Mouse (Mus musculus) neural tube, embryonic 11.5 days (tissue): Measurements from ENCODE around the gene Lrrc43. TPM values are rescaled to one million over a fixed set of nuclear protein-coding genes. Genes with fewer than 3 reads are reported as not detected.
A peak's percentile ranks its signal among the peaks of the same experiment; 100 is the strongest.

Source experiments
- ATAC-seq: fragments of 200-750 bp; cut with Nextera tagmentation; 2 replicates; pipeline ENCODE4 v1.8.0; 2017; ENCODE audit warnings: moderate number of reproducible peaks, mild to moderate bottlenecking, moderate TSS enrichment, moderate library complexity; ENCODE audit not compliant: insufficient read depth, low FRiP score, low TSS enrichment
- DNase-seq: peaks from one replicate; pipeline ENCODE4 v3.0.0-alpha.2; 2015; ENCODE audit warnings: low spot score
- H3K27ac ChIP-seq: fragments of 300-500 bp; sonication (generic); 2 replicates; pipeline ENCODE4 v1.5.1; 2014; ENCODE audit warnings: low read depth, mild to moderate bottlenecking, low read length
- H3K27me3 ChIP-seq: fragments of 300-500 bp; sonication (generic); 2 replicates; pipeline ENCODE4 v1.6.1; 2014; ENCODE audit warnings: mild to moderate bottlenecking, low read length, mixed read lengths; ENCODE audit not compliant: control insufficient read depth, insufficient read depth
- H3K36me3 ChIP-seq: fragments of 300-500 bp; sonication (generic); 2 replicates; pipeline ENCODE4 v1.6.1; 2014; ENCODE audit warnings: mild to moderate bottlenecking, low read length, moderate library complexity, mixed read lengths; ENCODE audit not compliant: control insufficient read depth, insufficient read depth
- H3K4me1 ChIP-seq: fragments of 300-500 bp; sonication (generic); 2 replicates; pipeline ENCODE4 v1.6.1; 2014; ENCODE audit warnings: low read length, mixed read lengths; ENCODE audit not compliant: control insufficient read depth, insufficient read depth
- H3K4me2 ChIP-seq: fragments of 300-500 bp; sonication (generic); 2 replicates; pipeline ENCODE4 v1.6.1; 2014; ENCODE audit warnings: low read depth, mild to moderate bottlenecking, moderate library complexity
- H3K4me3 ChIP-seq: fragments of 300-500 bp; sonication (generic); 2 replicates; pipeline ENCODE4 v1.5.1; 2014; ENCODE audit warnings: low read depth, low read length
- H3K9ac ChIP-seq: fragments of 300-500 bp; sonication (generic); 2 replicates; pipeline ENCODE4 v1.6.1; 2014; ENCODE audit warnings: mild to moderate bottlenecking, low read length
- H3K9me3 ChIP-seq: fragments of 300-500 bp; sonication (generic); 2 replicates; pipeline ENCODE4 v1.6.1; 2016; ENCODE audit warnings: low read length; ENCODE audit not compliant: control insufficient read depth
- WGBS: fragments of 180-500 bp; shearing (Covaris S2); extraction: QIAGEN DNeasy Blood & Tissue Kit; methylation state at CpG from one replicate; pipeline ENCODE4 v1.1.7; 2014; 5-methylcytosine and 5-hydroxymethylcytosine counted together
- polyA plus RNA-seq: library from polyadenylated mRNA; unstranded; fragments of >200 nt; fragmentation: Nextera tagmentation; extraction: Ambion mirVana; gene quantifications from 2 replicates; pipeline ENCODE4 v1.2.1, GENCODE M21; 2014

Lrrc43 gene
- not detected in 2 replicates for polyA plus RNA-seq

DNA sequence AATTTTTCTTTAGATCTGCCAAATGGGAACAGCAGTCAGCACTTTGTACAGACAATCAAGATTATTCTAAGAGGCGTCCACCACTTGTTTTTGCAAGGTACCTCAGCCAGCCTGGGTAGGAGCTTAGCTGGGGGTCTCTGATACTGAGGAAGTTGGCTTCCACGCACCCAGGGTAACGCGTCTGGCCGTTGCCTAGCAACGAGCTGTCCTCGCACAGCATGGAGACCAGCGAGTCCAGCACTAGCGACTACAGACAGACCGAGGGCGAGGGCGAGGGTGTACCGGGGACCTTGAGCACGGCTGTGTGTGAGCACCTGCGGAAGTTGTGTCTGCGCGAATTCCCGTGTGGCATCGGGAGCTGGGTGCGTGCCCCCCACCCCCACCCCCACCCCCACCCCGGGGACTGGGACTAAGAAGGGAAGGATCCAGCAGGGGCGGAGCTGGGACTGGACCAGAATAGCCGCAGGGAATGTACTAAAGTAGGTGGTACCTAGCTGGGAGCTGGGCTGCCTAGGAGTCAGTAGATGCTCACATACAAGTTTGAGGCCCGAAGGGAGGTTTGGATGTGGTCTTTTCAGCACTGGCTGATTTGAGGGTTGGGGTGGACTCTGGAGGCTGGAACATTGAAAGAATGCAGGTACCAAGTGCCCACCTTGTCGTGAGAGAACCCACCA lies at the start of gene Lrrc43, which contains the start of gene Il31:
Lrrc43 (plus strand) TSS at position 194 of the 674 bp plus-strand sequence.
Il31 (minus strand) TSS at position 378 of the 674 bp plus-strand sequence.
- Histone ChIP-seq H3K9me3 (no peaks in the 10 kb centered on the region), H3K4me2 (peak within 1 kb of the TSS; percentile 45), H3K4me3 (0 out of 2 replicates have a peak within 1 kb of the TSS, but pooled peaks have one; percentile 7), H3K27me3 (no peaks in the 10 kb centered on the region), H3K36me3 (no peaks in the 10 kb centered on the region), H3K27ac (no peak within 1 kb of the TSS), H3K9ac (no peak within 1 kb of the TSS), H3K4me1 (0 out of 2 replicates have a peak, but pooled peaks cover 4% of the 10 kb centered on the region)
- ATAC-seq: 0 out of 2 replicates have a peak, but pooled peaks have one; percentile 41
- 9% methylated on average over 25 of the region's 25 CpGs for WGBS
- DNase-seq: peak; percentile 70

DNA sequence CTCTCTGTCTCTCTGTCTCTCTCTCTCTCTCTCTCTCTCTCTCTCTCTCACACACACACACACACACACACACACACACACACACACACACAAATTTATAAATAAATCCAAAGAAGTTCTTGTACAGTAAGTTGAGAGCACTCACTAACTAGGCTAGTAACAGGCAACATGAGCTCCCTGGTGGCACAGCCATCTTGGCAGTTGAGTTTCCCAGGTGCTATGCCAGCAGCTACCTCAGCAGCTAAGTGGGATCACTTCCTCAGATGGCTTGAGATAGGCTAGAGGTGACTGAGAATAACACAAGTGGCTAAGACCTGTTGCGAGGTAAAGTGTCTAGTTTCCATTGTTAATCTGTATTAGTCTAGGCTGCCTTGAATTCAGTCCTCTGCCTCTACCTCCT lies 49.8 kb upstream of the Lrrc43 start:
- Histone ChIP-seq H3K9ac (no peak overlapping the region), H3K27me3 (no peaks in the 10 kb centered on the region), H3K36me3 (no peaks in the 10 kb centered on the region; the same call in 1 of the 2 replicates), H3K4me1 (no peaks in the 10 kb centered on the region), H3K9me3 (no peaks in the 10 kb centered on the region), H3K4me3 (no peak overlapping the region), H3K4me2 (no peak overlapping the region), H3K27ac (no peak overlapping the region)
- 94% methylated on average over 1 of the region's 1 CpGs for WGBS
- DNase-seq (no peak), ATAC-seq (no peak)

DNA sequence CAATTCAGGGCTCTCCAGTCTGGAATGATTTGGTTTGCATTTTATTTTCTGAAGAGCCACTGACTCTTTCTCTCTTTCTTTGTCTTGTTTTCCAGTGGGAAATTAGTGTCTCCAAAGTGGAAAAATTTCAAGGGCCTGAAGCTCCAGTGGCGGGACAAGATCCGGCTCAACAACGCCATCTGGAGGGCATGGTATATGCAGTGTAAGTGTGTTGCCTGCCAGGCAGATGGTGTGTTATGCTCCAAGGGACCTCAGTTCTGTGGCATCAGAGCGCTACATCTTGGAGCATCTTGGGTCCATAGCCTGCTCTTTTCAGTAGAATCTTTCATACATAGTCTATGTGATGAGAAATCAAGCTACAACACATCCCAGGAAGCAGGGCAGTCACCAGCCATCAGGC lies 49.2 kb upstream of the Lrrc43 start:
- ATAC-seq (no peak), DNase-seq (peak; percentile 38)
- Histone ChIP-seq H3K4me1 (no peaks in the 10 kb centered on the region), H3K36me3 (no peaks in the 10 kb centered on the region; the same call in 1 of the 2 replicates), H3K4me2 (no peak overlapping the region), H3K27me3 (no peaks in the 10 kb centered on the region), H3K9me3 (no peaks in the 10 kb centered on the region), H3K27ac (no peak overlapping the region), H3K4me3 (no peak overlapping the region), H3K9ac (no peak overlapping the region)
- 77% methylated on average over 4 of the region's 4 CpGs for WGBS

DNA sequence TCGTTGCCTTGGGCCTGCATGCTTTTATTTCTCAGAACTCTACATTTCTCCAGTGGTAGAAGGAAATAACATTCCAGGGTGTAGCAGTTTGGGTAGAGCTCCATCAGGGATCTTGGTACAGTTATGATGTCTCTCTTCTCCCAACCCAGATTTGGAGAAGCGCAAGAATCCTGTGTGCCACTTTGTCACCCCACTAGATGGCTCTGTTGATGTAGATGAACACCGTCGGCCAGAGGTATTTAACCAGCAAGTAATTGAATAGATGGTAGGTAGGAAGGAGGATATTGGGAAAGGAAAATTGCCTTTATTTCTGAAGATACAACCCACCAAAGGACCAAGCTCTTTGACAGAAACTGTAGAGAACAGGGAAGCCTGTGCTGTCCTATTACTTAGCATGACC lies 48.4 kb upstream of the Lrrc43 start:
- no peak for ATAC-seq
- 84% methylated on average over 4 of the region's 4 CpGs for WGBS
- H3K9ac ChIP-seq: no peak overlapping the region

DNA sequence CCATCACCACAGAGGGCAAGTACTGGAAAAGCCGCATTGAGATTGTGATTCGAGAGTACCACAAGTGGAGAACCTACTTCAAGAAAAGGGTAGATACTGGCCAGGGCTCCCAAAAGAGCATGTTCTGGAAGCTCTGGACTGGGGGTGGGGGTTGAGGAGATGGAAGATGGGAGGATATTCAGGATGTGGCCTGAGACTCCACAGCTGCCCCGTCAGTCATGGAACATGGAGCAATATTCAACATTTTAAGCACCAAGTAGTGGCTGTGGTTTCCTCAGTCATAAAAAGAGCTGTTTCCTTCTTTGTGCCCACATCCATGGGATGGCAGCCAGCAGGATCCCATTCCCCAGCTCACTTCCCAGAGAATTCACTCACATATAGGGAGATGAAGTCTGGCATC lies 46.8 kb upstream of the Lrrc43 start:
- WGBS: 93% methylated on average over 3 of the region's 3 CpGs
- no peak for DNase-seq
- no peaks in the 10 kb centered on the region for H3K9me3 ChIP-seq

More for the DNA sequence above, 48.4 kb upstream of the Lrrc43 start:
- no peaks in the 10 kb centered on the region for H3K4me1 ChIP-seq
- no peak for DNase-seq
- no peaks in the 10 kb centered on the region; the same call in 1 of the 2 replicates for H3K36me3 ChIP-seq
- H3K4me2 ChIP-seq: no peak overlapping the region
- H3K4me3 ChIP-seq: no peak overlapping the region
- no peaks in the 10 kb centered on the region for H3K27me3 ChIP-seq
- H3K9me3 ChIP-seq: no peaks in the 10 kb centered on the region
- H3K27ac ChIP-seq: no peak overlapping the region

DNA sequence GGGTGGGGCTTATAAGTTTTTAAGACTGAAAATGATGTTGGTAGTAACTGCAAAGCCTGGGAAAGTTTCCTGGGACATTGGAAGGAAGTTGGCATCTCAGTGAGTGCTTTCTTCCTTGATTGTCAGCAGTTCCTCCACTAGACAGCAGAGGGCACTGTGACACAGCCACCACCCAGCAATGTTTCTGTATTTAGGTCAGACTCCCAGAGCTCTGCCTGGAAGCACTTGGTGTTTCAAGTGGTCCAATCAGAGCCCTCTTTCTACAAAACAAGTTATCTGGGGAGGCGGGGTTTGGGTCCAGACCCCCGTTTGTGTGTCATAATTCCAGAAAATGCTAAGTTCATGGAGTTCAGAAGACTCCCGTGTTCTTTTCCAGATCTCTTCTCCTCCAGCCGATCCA lies 45.0 kb upstream of the Lrrc43 start:
- Histone ChIP-seq H3K4me3 (no peak overlapping the region), H3K36me3 (peaks cover 6% of the 10 kb centered on the region), H3K9me3 (no peaks in the 10 kb centered on the region), H3K27me3 (no peaks in the 10 kb centered on the region), H3K27ac (no peak overlapping the region), H3K4me1 (no peaks in the 10 kb centered on the region), H3K9ac (no peak overlapping the region), H3K4me2 (no peak overlapping the region)
- DNase-seq: peak; percentile 68
- no peak for ATAC-seq
- WGBS: 51% methylated on average over 4 of the region's 4 CpGs

More for the DNA sequence above, 46.8 kb upstream of the Lrrc43 start:
- no peak overlapping the region for H3K4me2 ChIP-seq
- no peaks in the 10 kb centered on the region for H3K27me3 ChIP-seq
- H3K4me1 ChIP-seq: no peaks in the 10 kb centered on the region
- no peak overlapping the region for H3K27ac ChIP-seq
- no peak for ATAC-seq
- peaks cover 4% of the 10 kb centered on the region for H3K36me3 ChIP-seq
- H3K9ac ChIP-seq: no peak overlapping the region
- H3K4me3 ChIP-seq: no peak overlapping the region

DNA sequence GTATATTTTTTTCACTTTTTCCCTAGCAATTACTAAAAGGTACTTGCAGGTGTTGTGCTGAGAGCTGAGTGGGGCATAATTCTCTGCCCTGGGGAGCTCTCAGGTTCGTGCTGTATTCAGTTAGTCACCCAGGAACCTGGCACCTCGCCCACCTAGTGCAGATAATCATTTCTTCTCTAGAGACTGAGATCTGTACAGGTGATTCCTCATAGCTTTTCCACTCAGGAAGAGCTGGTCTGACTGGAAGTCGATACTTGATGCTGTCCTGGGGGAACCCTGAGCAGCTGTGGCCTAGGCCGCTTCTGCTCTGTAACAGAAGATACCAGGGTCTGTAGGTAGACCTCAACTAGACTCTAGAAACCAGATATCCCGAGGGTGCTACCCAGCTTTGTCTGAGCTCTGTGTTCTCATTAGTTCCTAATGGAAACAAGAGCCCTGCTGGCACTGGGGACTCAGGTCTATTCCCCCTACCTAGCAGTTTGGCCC lies 44.2 kb upstream of the Lrrc43 start:
- H3K9ac ChIP-seq: no peak overlapping the region
- H3K4me2 ChIP-seq: no peak overlapping the region
- H3K4me1 ChIP-seq: no peaks in the 10 kb centered on the region
- DNase-seq: no peak
- H3K4me3 ChIP-seq: no peak overlapping the region
- no peak for ATAC-seq
- H3K27ac ChIP-seq: no peak overlapping the region
- WGBS: 93% methylated on average over 5 of the region's 5 CpGs
- H3K9me3 ChIP-seq: no peaks in the 10 kb centered on the region
- peaks cover 8% of the 10 kb centered on the region for H3K36me3 ChIP-seq
- no peaks in the 10 kb centered on the region for H3K27me3 ChIP-seq

- Histone ChIP-seq H3K36me3 (peaks cover 20% of the 10 kb centered on the region), H3K4me1 (no peaks in the 10 kb centered on the region), H3K9ac (no peak overlapping the region), H3K27me3 (no peaks in the 10 kb centered on the region), H3K27ac (no peak overlapping the region), H3K4me2 (no peak overlapping the region), H3K9me3 (no peaks in the 10 kb centered on the region), H3K4me3 (no peak overlapping the region)
- ATAC-seq (no peak), DNase-seq (no peak)
- WGBS: 94% methylated on average over 7 of the region's 7 CpGs
These were observed 37.2 kb upstream of the Lrrc43 start for GRCm38 (mm10) chr5:123451886-123452285.

DNA sequence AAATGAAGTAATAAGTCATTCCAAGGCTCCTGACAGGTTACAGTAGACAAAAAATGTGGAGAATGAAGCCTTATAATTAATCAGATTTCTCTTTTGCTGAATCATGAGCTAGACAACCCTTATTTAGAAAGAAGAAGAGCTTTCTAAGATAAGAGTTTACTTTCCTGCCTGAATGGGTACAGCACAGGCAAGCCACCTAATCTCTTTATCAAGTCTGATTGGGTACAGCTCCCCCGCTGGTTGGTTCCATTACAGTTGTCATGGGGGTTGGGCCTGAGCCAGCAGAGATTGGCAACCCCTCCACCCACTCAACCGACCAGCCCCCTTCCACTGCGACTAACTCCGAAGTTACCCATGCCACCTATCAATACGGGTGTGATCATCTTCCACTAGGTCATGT lies 27.7 kb upstream of the Lrrc43 start:
- Histone ChIP-seq H3K27me3 (no peaks in the 10 kb centered on the region), H3K4me1 (no peaks in the 10 kb centered on the region), H3K9me3 (no peaks in the 10 kb centered on the region), H3K27ac (no peak overlapping the region), H3K36me3 (no peaks in the 10 kb centered on the region), H3K4me2 (no peak overlapping the region), H3K4me3 (no peak overlapping the region), H3K9ac (no peak overlapping the region)
- DNase-seq (no peak), ATAC-seq (no peak)
- 73% methylated on average over 5 of the region's 5 CpGs for WGBS
